Mouse (Mus musculus) megakaryocyte, embryonic 14.5 days (primary cell): ENCODE data around the gene Actn4.

Experiments used
- FLI1 ChIP-seq: IDR thresholded peaks from 2 replicates; pipeline ENCODE4 v1.6.1; 2012; ENCODE audit warnings: low read length, inconsistent platforms, mixed read lengths
- GATA1 ChIP-seq: IDR thresholded peaks from 3 replicates; pipeline ENCODE4 v1.6.1; 2012; ENCODE audit warnings: mixed read lengths, low read length, inconsistent platforms, borderline replicate concordance

GRCm38 (mm10) chr7:28902180-28902579 is 60.0 kb downstream of the Actn4 start:
- TF ChIP-seq GATA1 (no peak), FLI1 (no peak)
